Mouse (Mus musculus): ENCODE data around the gene Rbm39. TPM values are rescaled to one million over a fixed set of nuclear protein-coding genes. Genes with fewer than 3 reads are reported as not detected.

Rbm39 gene
- polyA plus RNA-seq, 1 experiment from 2014 or later: 326 TPM

DNA sequence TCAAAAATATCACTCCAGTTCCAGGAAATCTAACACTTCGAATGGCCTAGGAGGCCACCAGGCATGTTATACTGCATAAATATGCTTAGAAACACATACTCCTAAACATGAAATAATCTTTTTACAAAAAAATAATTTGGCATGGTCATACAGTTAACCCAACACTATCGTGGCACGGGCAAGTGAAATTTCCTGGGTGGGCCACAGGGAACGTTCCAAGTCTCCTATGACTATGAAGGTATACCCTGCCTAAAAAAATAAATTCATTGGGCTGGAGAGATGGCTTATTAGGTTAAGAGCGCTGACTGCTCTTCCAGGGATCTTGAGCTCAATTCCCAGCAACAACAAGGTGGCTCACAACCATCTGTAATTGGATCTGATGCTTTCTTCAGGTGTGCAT is 13.5 kb downstream of the Rbm39 start:
- WGBS: 90% methylated on average over 5 of the region's 5 CpGs
- ATAC-seq: no peak
- no peaks in the 10 kb centered on the region for H3K9me3 ChIP-seq (ENCODE audit: control insufficient read depth)
- no peaks in the 10 kb centered on the region for H3K4me1 ChIP-seq (replicated peaks; ENCODE audit: control insufficient read depth, insufficient read depth, low read length)
- H3K4me3 ChIP-seq (ENCODE audit: low read depth, low read length): no peak overlapping the region
- H3K9ac ChIP-seq (ENCODE audit: low read depth, low read length): no peak overlapping the region
- no peak for TF ChIP-seq CTCF (IDR thresholded peaks at IDR 0.05; ENCODE audit: low read depth)
- no peak overlapping the region for H3K4me2 ChIP-seq (replicated peaks; ENCODE audit: low read depth)
- no peak overlapping the region for H3K27ac ChIP-seq (ENCODE audit: low read depth, low read length)
- no peaks in the 10 kb centered on the region for H3K27me3 ChIP-seq (replicated peaks; ENCODE audit: control insufficient read depth, insufficient read depth, low read length)
- peaks cover 76% of the 10 kb centered on the region for H3K36me3 ChIP-seq (ENCODE audit: control insufficient read depth, insufficient read depth)

DNA sequence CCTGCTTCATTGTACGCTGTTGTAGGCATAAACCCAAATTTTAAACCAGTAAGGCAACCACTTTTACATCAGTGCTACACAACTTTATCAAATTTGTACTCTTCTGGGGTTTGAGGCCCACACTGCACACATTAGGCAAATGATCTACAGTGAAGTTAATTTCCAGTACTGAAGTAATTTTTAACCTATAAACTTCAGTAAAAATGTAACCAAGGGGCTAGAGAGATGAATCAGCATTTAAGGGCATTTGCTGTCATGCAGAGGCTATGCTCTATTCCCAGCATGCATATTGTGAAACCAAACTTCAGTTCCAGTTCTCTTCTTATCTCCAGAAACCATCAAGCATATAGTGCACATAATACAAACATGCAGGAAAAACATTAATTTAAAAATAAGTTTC is 14.6 kb downstream of the Rbm39 start:
- Histone ChIP-seq H3K27ac (ENCODE audit: low read depth, low read length) (no peak overlapping the region), H3K36me3 (ENCODE audit: control insufficient read depth, insufficient read depth) (peaks cover 83% of the 10 kb centered on the region), H3K27me3 (replicated peaks; ENCODE audit: control insufficient read depth, insufficient read depth, low read length) (no peaks in the 10 kb centered on the region), H3K9me3 (ENCODE audit: control insufficient read depth) (no peaks in the 10 kb centered on the region), H3K4me2 (replicated peaks; ENCODE audit: low read depth) (no peak overlapping the region), H3K4me1 (replicated peaks; ENCODE audit: control insufficient read depth, insufficient read depth, low read length) (no peaks in the 10 kb centered on the region), H3K4me3 (ENCODE audit: low read depth, low read length) (no peak overlapping the region), H3K9ac (ENCODE audit: low read depth, low read length) (no peak overlapping the region)
- no peak for TF ChIP-seq CTCF (IDR thresholded peaks at IDR 0.05; ENCODE audit: low read depth)
- WGBS: 95% methylated on average over 1 of the region's 1 CpGs
- ATAC-seq: no peak

DNA sequence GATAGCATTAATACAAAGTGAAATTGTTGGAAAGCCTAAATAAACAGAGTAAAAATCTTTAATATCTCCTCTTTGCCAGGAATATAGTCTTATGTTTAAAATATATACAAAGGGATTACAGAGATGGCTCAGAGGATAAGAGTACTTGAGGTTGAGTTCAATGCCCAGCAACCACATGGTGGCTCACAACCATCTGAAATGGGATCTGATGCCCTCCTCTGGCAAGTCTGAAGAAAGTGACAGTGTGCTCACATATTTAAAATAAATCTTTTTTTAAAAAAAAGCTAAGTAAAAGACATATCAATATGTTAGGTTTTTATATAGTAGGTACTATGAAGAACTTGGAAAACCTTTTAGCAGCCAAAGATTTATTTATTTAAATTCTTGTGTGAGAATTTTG is 28.5 kb downstream of the Rbm39 start:
- no peaks in the 10 kb centered on the region for H3K27me3 ChIP-seq (replicated peaks; ENCODE audit: control insufficient read depth, insufficient read depth, low read length)
- no peak overlapping the region for H3K4me3 ChIP-seq (ENCODE audit: low read depth, low read length)
- H3K4me2 ChIP-seq (replicated peaks; ENCODE audit: low read depth): no peak overlapping the region
- ATAC-seq: no peak
- TF ChIP-seq CTCF (IDR thresholded peaks at IDR 0.05; ENCODE audit: low read depth): peak; percentile 34
- H3K36me3 ChIP-seq (ENCODE audit: control insufficient read depth, insufficient read depth): peaks cover 57% of the 10 kb centered on the region
- no peaks in the 10 kb centered on the region for H3K9me3 ChIP-seq (ENCODE audit: control insufficient read depth)
- H3K27ac ChIP-seq (ENCODE audit: low read depth, low read length): no peak overlapping the region
- H3K4me1 ChIP-seq (replicated peaks; ENCODE audit: control insufficient read depth, insufficient read depth, low read length): no peaks in the 10 kb centered on the region
- H3K9ac ChIP-seq (ENCODE audit: low read depth, low read length): no peak overlapping the region

DNA sequence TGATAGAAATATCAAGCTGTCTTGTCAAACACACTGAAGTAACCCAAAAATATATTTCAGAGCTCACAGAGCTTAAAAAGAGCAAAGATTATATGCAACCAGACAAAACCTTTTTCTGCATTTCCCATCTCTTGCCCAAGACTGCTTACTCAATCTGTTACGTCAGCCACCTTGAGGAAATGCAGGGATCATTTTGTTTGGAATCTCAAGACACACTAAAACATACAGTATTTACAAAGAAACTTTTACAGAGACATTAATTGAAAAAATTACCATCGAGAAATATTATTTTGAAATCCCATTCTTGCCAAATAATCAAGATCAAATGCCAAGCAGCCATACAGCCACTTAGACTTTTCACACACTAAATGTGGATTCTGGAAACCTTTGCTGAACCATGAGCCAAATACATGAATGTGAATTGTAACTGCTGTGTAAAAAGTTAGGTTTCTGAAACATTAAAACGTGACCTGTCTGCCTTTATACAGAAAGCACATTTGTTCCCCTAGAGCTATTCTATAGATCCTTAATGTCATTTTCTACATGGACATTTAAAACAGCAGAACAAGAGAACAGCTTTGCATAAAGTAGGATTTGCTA is 32.6 kb downstream of the Rbm39 start:
- Histone ChIP-seq H3K9me3 (ENCODE audit: control insufficient read depth) (no peaks in the 10 kb centered on the region), H3K27ac (ENCODE audit: low read depth, low read length) (no peak overlapping the region), H3K9ac (ENCODE audit: low read depth, low read length) (no peak overlapping the region), H3K4me2 (replicated peaks; ENCODE audit: low read depth) (no peak overlapping the region), H3K27me3 (replicated peaks; ENCODE audit: control insufficient read depth, insufficient read depth, low read length) (no peaks in the 10 kb centered on the region), H3K36me3 (ENCODE audit: control insufficient read depth, insufficient read depth) (peaks cover 44% of the 10 kb centered on the region), H3K4me1 (replicated peaks; ENCODE audit: control insufficient read depth, insufficient read depth, low read length) (no peaks in the 10 kb centered on the region; the same call in 1 of the 2 replicates), H3K4me3 (ENCODE audit: low read depth, low read length) (no peak overlapping the region)
- 78% methylated on average over 3 of the region's 3 CpGs for WGBS
- TF ChIP-seq CTCF (IDR thresholded peaks at IDR 0.05; ENCODE audit: low read depth): no peak
- ATAC-seq: no peak

DNA sequence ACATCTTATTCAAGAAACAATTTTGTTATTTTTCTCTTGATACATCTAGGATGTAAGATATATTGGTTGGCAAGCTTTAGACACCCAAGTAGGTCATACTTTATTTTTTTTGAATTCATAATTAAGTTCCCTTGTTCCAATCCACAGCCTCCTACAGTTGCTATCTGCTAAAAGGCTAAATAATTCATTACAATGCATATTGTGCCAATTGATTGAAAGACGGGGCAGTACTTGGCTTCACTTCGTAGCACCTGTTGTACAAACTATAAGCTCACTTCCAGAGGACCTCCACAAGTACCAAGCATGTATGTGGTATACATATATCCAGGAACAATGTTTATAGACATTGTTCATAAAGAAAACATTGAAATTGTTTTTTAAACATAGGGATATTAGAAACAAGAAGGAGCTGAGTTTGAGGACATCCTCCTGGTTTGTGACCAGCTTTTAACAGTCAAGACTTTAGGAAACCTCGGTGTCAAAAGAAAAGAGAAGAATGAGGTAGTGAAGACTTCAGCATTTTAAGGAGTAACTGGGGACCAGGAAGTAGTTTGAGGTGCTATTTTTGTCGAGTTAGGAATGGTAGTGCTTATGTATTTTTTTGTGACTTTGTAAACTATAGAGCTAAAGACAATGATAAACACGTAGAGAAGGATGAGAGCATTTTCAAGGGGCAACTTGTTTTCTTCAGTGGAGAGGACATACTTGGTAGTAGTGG is 33.6 kb downstream of the Rbm39 start:
- TF ChIP-seq CTCF (IDR thresholded peaks at IDR 0.05; ENCODE audit: low read depth): no peak
- H3K9me3 ChIP-seq (ENCODE audit: control insufficient read depth): no peaks in the 10 kb centered on the region
- no peak overlapping the region for H3K4me3 ChIP-seq (ENCODE audit: low read depth, low read length)
- peaks cover 44% of the 10 kb centered on the region for H3K36me3 ChIP-seq (ENCODE audit: control insufficient read depth, insufficient read depth)
- H3K4me2 ChIP-seq (replicated peaks; ENCODE audit: low read depth): no peak overlapping the region
- 56% methylated on average over 5 of the region's 5 CpGs for WGBS
- H3K27me3 ChIP-seq (replicated peaks; ENCODE audit: control insufficient read depth, insufficient read depth, low read length): no peaks in the 10 kb centered on the region
- H3K27ac ChIP-seq (ENCODE audit: low read depth, low read length): no peak overlapping the region
- H3K9ac ChIP-seq (ENCODE audit: low read depth, low read length): no peak overlapping the region
- no peaks in the 10 kb centered on the region; the same call in 1 of the 2 replicates for H3K4me1 ChIP-seq (replicated peaks; ENCODE audit: control insufficient read depth, insufficient read depth, low read length)
- ATAC-seq: no peak

DNA sequence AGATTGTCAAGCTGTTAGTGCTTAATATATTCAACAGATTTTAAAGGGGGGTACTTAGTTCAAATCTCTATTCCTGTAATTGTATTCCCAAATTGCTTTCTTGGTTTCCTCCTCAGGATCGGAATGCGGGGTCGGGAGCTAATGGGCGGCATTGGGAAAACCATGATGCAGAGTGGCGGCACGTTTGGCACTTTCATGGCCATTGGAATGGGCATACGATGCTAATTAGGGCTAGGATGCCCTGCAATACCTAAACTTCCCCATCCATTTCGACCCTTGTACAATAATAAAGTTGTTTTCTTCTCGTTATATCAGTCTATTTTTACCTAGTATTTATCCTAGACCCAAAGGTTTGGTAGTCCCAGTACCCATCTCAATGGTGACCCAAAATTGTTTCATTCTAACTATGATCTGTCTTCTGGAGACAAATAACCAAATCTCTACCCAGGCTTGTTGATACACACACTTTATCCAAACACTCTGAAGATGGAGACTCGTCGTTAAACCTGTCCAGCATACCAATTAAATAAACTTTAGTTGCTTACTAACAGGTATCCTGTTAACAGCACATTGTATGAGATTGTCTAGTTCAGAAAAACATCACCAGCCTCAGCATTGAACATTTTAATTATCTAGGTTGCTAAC is 34.4 kb downstream of the Rbm39 start:
- Histone ChIP-seq H3K36me3 (ENCODE audit: control insufficient read depth, insufficient read depth) (peaks cover 43% of the 10 kb centered on the region), H3K4me1 (replicated peaks; ENCODE audit: control insufficient read depth, insufficient read depth, low read length) (no peaks in the 10 kb centered on the region; the same call in 1 of the 2 replicates), H3K4me3 (ENCODE audit: low read depth, low read length) (peak overlapping the region; percentile 73; the same call in 1 of the 2 replicates), H3K4me2 (replicated peaks; ENCODE audit: low read depth) (peak overlapping the region; percentile 86), H3K27me3 (replicated peaks; ENCODE audit: control insufficient read depth, insufficient read depth, low read length) (no peaks in the 10 kb centered on the region), H3K9ac (ENCODE audit: low read depth, low read length) (0 out of 2 replicates have a peak overlapping the region, but pooled peaks have one; percentile 78), H3K9me3 (ENCODE audit: control insufficient read depth) (no peaks in the 10 kb centered on the region), H3K27ac (ENCODE audit: low read depth, low read length) (no peak overlapping the region)
- 54% methylated on average over 11 of the region's 11 CpGs for WGBS
- no peak for TF ChIP-seq CTCF (IDR thresholded peaks at IDR 0.05; ENCODE audit: low read depth)
- ATAC-seq: no peak
